Mouse (Mus musculus): ENCODE measurements at regions not wholly inside any gene's neighbourhood (a gene's known extent, or its start where the extent isn't known, plus 50 kb on each side); places are given as distances from the start of the nearest gene placed in this dataset.
A peak's percentile ranks its signal among the peaks of the same experiment; 100 is the strongest.

- DNase-seq: peak; percentile 10 to 13
These were observed 122.6 kb downstream of the Gm12728 start for GRCm38 (mm10) chr4:105912296-105912695.

GRCm38 (mm10) chr4:105914996-105915395 lies 125.3 kb downstream of the Gm12728 start:
- DNase-seq: peak; percentile 24 to 39

GRCm38 (mm10) chr4:105916229-105916628 lies 126.6 kb downstream of the Gm12728 start:
- no peak for DNase-seq

GRCm38 (mm10) chr4:105924781-105925382 lies 135.2 kb downstream of the Gm12728 start:
- no peak for DNase-seq

- DNase-seq: no peak
These were observed 135.8 kb downstream of the Gm12728 start for GRCm38 (mm10) chr4:105925506-105925905.

GRCm38 (mm10) chr4:105929658-105930057 lies 140.0 kb downstream of the Gm12728 start:
- no peak for DNase-seq

- DNase-seq: no peak
These were observed 145.3 kb downstream of the Gm12728 start for GRCm38 (mm10) chr4:105934971-105935370.

- DNase-seq: no peak
These were observed 147.3 kb downstream of the Gm12728 start for GRCm38 (mm10) chr4:105936755-105937514.

GRCm38 (mm10) chr4:105937587-105937986 lies 147.9 kb downstream of the Gm12728 start:
- no peak for DNase-seq

GRCm38 (mm10) chr4:105938886-105939285 lies 149.2 kb downstream of the Gm12728 start:
- no peak for DNase-seq

GRCm38 (mm10) chr4:105939636-105940199 lies 150.0 kb downstream of the Gm12728 start:
- DNase-seq: no peak

- no peak for DNase-seq
These were observed 151.2 kb downstream of the Gm12728 start for GRCm38 (mm10) chr4:105940891-105941290.

- DNase-seq: peak in 1 of 2 experiments; percentile 48
These were observed 152.1 kb downstream of the Gm12728 start for GRCm38 (mm10) chr4:105941785-105942184.

GRCm38 (mm10) chr4:105944962-105945361 lies 155.3 kb downstream of the Gm12728 start:
- peak in 1 of 2 experiments; percentile 15 for DNase-seq

GRCm38 (mm10) chr4:105945921-105946320 lies 156.3 kb downstream of the Gm12728 start:
- DNase-seq: no peak

- no peak for DNase-seq
These were observed 158.7 kb downstream of the Gm12728 start for GRCm38 (mm10) chr4:105948326-105948725.

GRCm38 (mm10) chr4:105952406-105952805 lies 162.7 kb downstream of the Gm12728 start:
- no peak for DNase-seq

GRCm38 (mm10) chr4:105956516-105956915 lies 166.8 kb downstream of the Gm12728 start:
- no peak for DNase-seq

- DNase-seq: no peak
These were observed 168.7 kb downstream of the Gm12728 start for GRCm38 (mm10) chr4:105958331-105958730.

- DNase-seq: no peak
These were observed 172.2 kb downstream of the Gm12728 start for GRCm38 (mm10) chr4:105961686-105962360.

GRCm38 (mm10) chr4:105962542-105962941 lies 172.9 kb downstream of the Gm12728 start:
- DNase-seq: no peak

GRCm38 (mm10) chr4:105968324-105968723 lies 178.7 kb downstream of the Gm12728 start:
- DNase-seq: no peak

GRCm38 (mm10) chr4:105969628-105970027 lies 180.0 kb downstream of the Gm12728 start:
- DNase-seq: no peak
